Comparison of ENCODE assay signal across 7 mouse cellular contexts in the genomic region with DNA sequence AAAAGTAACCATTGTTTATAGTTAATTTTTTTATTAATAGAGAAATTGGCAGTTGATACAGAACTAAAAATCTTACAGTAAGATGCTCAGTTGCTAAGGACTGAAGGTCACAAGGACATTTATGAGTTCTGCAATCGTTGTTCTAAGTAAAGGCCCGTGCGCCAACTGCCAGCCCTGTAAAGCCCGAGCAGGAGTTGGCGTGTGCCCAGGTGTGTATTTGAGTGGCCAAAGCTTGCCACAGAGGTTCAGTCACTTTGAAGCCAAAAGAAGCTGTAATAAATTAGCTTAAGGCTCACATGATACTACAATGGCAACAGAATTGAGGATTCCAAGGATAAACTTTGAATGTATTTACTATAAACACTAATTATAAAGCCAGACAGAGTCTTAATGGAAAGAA.
"Had no signal": no experiment of that assay in that cellular context is flagged by ENCODE, and none has a peak within 500 bp of the region (broad histone marks: within the 10 kb centered on the region; RNA-seq: fewer than 3 reads in every experiment).

No protein-coding gene starts in this region.

- DNase-seq: kidney, postnatal 25 days; lung, adult 18-20 months; retina, postnatal 1 day; right cerebral cortex, postnatal 4 days; spleen, adult 18-20 months; thymus, adult 2 months; thymus, postnatal 25 days had no signal
